Mouse (Mus musculus) hematopoietic stem cell, adult 5-6 weeks (primary cell): ENCODE data around the gene Nme1. TPM values are rescaled to one million over a fixed set of nuclear protein-coding genes. Genes with fewer than 3 reads are reported as not detected.
"Not testable (repeated sequence)": the region's sequence is repeated elsewhere in the genome, so short reads cannot be mapped to it uniquely, and the experiment has no call there.

ENCODE experiments used
- ATAC-seq, 2 experiments: fragments of 125-278 bp in 1 of 2; replicated peaks in 1 of 2; 2 replicates each; pipeline ENCODE4 v1.8.0; 2016 to 2017; ENCODE audit warnings: inconsistent platforms in 2 of 2, mild to moderate bottlenecking in 2 of 2, moderate number of reproducible peaks in 2 of 2, low read depth in 1 of 2, moderate TSS enrichment in 1 of 2; ENCODE audit not compliant: low FRiP score in 2 of 2, poor library complexity in 2 of 2, severe bottlenecking in 2 of 2, insufficient read depth in 1 of 2, low TSS enrichment in 1 of 2
- total RNA-seq: library from RNA; stranded (forward); fragments of 172-1452, 232-1000 nt; gene quantifications from 2 replicates; pipeline ENCODE4 v1.2.3, GENCODE M21; 2017

The Nme1 gene
- total RNA-seq, 1 experiment from 2014 or later: 180 TPM

- ATAC-seq: not testable (repeated sequence)
Measured at GRCm38 (mm10) chr11:93915019-93915418, 53.3 kb downstream of the Nme1 start.

DNA sequence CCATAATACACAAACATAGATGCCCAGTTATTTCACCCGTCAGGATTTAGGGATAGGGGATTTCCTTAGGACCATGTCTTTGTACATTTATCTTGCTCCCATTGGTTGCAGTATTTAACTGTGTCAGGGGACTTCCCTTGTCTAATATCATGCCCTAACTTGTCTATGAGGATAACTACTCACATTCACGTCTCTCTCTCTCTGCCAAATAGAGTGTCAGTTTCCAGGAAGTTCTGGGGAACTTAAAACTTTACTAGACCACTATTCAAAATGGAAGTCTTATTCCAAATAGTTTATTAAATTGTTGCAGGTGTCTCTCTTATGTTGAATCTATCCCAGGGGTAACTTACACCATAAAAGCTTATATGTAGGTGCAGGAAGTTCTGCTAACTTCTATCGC, 56.7 kb downstream of the Nme1 start:
- no peak for ATAC-seq

DNA sequence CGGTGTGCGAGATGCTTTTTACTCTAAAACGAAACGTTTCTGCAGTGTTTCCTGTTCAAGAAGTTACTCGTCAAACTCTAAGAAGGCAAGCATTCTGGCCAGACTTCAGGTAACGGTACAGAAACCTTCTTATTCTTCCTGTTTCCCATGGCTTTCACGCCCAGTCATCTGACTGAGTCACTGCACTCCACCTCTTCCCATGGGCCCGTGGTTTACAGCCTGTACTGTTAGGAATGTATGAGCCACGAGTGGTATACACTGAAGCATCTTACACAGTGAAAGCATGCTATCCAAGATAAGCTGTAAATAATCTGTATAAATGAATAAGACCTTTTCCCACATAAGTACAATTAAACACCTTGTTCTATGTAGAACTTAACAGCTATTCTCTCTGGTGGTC, 59.5 kb downstream of the Nme1 start:
- ATAC-seq: no peak

GRCm38 (mm10) chr11:93907839-93908238, 60.5 kb downstream of the Nme1 start:
- no peak; a peak in 1 of 4 replicates for ATAC-seq

Other genes with a start within 250 kb of the Nme1 start
- 44.1 and 68.1 TPM in 2 replicates for gene Utp18, start 82.8 kb downstream of the Nme1 start, total RNA-seq
- gene Mbtd1, start 82.7 kb downstream of the Nme1 start, total RNA-seq: 71.3 and 71.7 TPM in 2 replicates
- 148 and 155 TPM in 2 replicates for gene Nme2, start 12.3 kb downstream of the Nme1 start, total RNA-seq
- not detected in 2 replicates for gene Gm20390, start 228 bp downstream of the Nme1 start, total RNA-seq
- gene Spag9, start 27.6 kb upstream of the Nme1 start, total RNA-seq: 106 and 115 TPM in 2 replicates
- gene Tob1, start 242.9 kb upstream of the Nme1 start, total RNA-seq: 17.1 and 22.6 TPM in 2 replicates